Mouse (Mus musculus) gastrocnemius, postnatal 10 days (tissue): Measurements from ENCODE around the gene Hist1h4n. TPM values are rescaled to one million over a fixed set of nuclear protein-coding genes. Genes with fewer than 3 reads are reported as not detected.
"Not testable (repeated sequence)": the region's sequence is repeated elsewhere in the genome, so short reads cannot be mapped to it uniquely, and the experiment has no call there.

Experiments used
- DNase-seq: peaks from one replicate; pipeline ENCODE4 v3.0.0; 2021; ENCODE audit warnings: mixed read lengths
- microRNA-seq, 2 experiments: library from miRNA; unstranded; fragments of <30 nt; microRNA quantifications; one replicate each; pipeline ENCODE4 v1.2.0; 2021
- total RNA-seq, 2 experiments: library from RNA; stranded (reverse); gene quantifications; 2 replicates each; pipeline ENCODE4 v1.2.3; 2021

The Hist1h4n gene
- total RNA-seq, 2 experiments from 2014 or later = 17.9 to 46.6 TPM

- no peak for DNase-seq
These were observed 36.4 kb downstream of the Hist1h4n start for GRCm38 (mm10) chr13:21795584-21795983.

GRCm38 (mm10) chr13:21790601-21791283 lies 41.3 kb downstream of the Hist1h4n start:
- DNase-seq = no peak

- no peak for DNase-seq
These were observed 42.1 kb downstream of the Hist1h4n start for GRCm38 (mm10) chr13:21789925-21790324.

- DNase-seq = no peak
These were observed 44.0 kb downstream of the Hist1h4n start for GRCm38 (mm10) chr13:21787760-21788593.

GRCm38 (mm10) chr13:21786899-21787629 lies 44.9 kb downstream of the Hist1h4n start, which contains the start of the genes Hist1h2an and Hist1h2bp:
Gene Hist1h2an (minus strand): TSS chr13:21787218.
Gene Hist1h2bp (plus strand): TSS chr13:21787461.
- peak; percentile 69 for DNase-seq

- DNase-seq = no peak
These were observed 45.7 kb downstream of the Hist1h4n start for GRCm38 (mm10) chr13:21786189-21786898.

- no peak for DNase-seq
These were observed 47.7 kb downstream of the Hist1h4n start for GRCm38 (mm10) chr13:21784311-21784710.

- no peak for DNase-seq
These were observed 48.2 kb downstream of the Hist1h4n start for GRCm38 (mm10) chr13:21783734-21784161.

- peak; percentile 8 for DNase-seq
These were observed 48.8 kb downstream of the Hist1h4n start, which contains the start of gene Hist1h3i for GRCm38 (mm10) chr13:21783255-21783617. Gene Hist1h3i (minus strand): TSS chr13:21783370.

- DNase-seq = not testable (repeated sequence)
These were observed 49.4 kb downstream of the Hist1h4n start for GRCm38 (mm10) chr13:21782361-21783254.

Small RNA genes lying within 50 kb of the gene (microRNA-seq; reads per million reads assigned to microRNA genes)
- gene Gm19658 (0 reads per million in 2 experiments), gene Gm44346 (0 reads per million in 2 experiments), gene Gm44466 (0 reads per million in 2 experiments)

Other genes starting within 250 kb of the Hist1h4n start
- not detected for gene Olfr1362, start 218.2 kb downstream of the Hist1h4n start, total RNA-seq
- not detected for gene Olfr11, start 189.7 kb downstream of the Hist1h4n start, total RNA-seq
- gene Olfr1361, start 168.8 kb downstream of the Hist1h4n start, total RNA-seq = not detected
- gene Olfr1360, start 154.8 kb downstream of the Hist1h4n start, total RNA-seq = not detected
- not detected for gene Olfr1359, start 134.1 kb downstream of the Hist1h4n start, total RNA-seq
- gene Hist1h2bl, start 116.1 kb downstream of the Hist1h4n start, total RNA-seq = 100 to 1,000 TPM; 184 to 186 TPM
- 100 to 1,000 TPM; 125 TPM for gene Hist1h2ai, start 115.8 kb downstream of the Hist1h4n start, total RNA-seq
- 100 to 1,000 TPM; 240 to 265 TPM for gene Hist1h3h, start 114.5 kb downstream of the Hist1h4n start, total RNA-seq
- 10 to 100 TPM; 50.7 to 68.7 TPM for gene Hist1h2bm, start 110.2 kb downstream of the Hist1h4n start, total RNA-seq
- 10 to 100 TPM; 32.2 to 32.7 TPM for gene Hist1h4j, start 97.1 kb downstream of the Hist1h4n start, total RNA-seq
- 100 to 1,000 TPM; 439 to 508 TPM for gene Hist1h4k, start 81.7 kb downstream of the Hist1h4n start, total RNA-seq
- 10 to 100 TPM; 71.7 to 78.9 TPM for gene Hist1h2ak, start 78.4 kb downstream of the Hist1h4n start, total RNA-seq
- 100 to 1,000 TPM in 1 of 2 experiments, 10 to 100 TPM in 1; 94.7 to 110 TPM for gene Hist1h2bn, start 78.1 kb downstream of the Hist1h4n start, total RNA-seq
- 100 to 1,000 TPM; 122 to 129 TPM for gene Hist1h1b, start 51.6 kb downstream of the Hist1h4n start, total RNA-seq
- 100 to 1,000 TPM; 199 to 235 TPM for gene Hist1h3i, start 48.8 kb downstream of the Hist1h4n start, total RNA-seq
- gene Hist1h2an, start 45.0 kb downstream of the Hist1h4n start, total RNA-seq = 10 to 100 TPM; 37.8 to 38.8 TPM
- gene Hist1h2bp, start 44.7 kb downstream of the Hist1h4n start, total RNA-seq = 10 to 100 TPM; 78.8 to 79.4 TPM
- gene Hist1h2bq, start 22.0 kb downstream of the Hist1h4n start, total RNA-seq = 100 to 1,000 TPM; 140 to 150 TPM
- gene Hist1h2ao, start 21.7 kb downstream of the Hist1h4n start, total RNA-seq = 100 to 1,000 TPM; 240 to 250 TPM
- 100 to 1,000 TPM; 345 to 353 TPM for gene Hist1h4m, start 20.4 kb downstream of the Hist1h4n start, total RNA-seq
- 100 to 1,000 TPM in 1 of 2 experiments, 10 to 100 TPM in 1; 86.5 to 153 TPM for gene Hist1h2ap, start 1.3 kb upstream of the Hist1h4n start, total RNA-seq
- gene Hist1h2br, start 1.5 kb upstream of the Hist1h4n start, total RNA-seq = 100 to 1,000 TPM; 139 to 146 TPM
- gene Zfp184, start 112.9 kb upstream of the Hist1h4n start, total RNA-seq = 1 to 10 TPM in 1 of 2 experiments, under 1 TPM in 1; 0.73 to 1.2 TPM
- gene Pom121l2, start 149.0 kb upstream of the Hist1h4n start, total RNA-seq = not detected
- gene Prss16, start 177.5 kb upstream of the Hist1h4n start, total RNA-seq = not detected
- 100 to 1,000 TPM; 171 to 199 TPM for gene Hist1h2ah, start 203.4 kb upstream of the Hist1h4n start, total RNA-seq
- 100 to 1,000 TPM; 209 to 249 TPM for gene Hist1h2bk, start 203.7 kb upstream of the Hist1h4n start, total RNA-seq
- gene Hist1h4i, start 209.2 kb upstream of the Hist1h4n start, total RNA-seq = 10 to 100 TPM; 77.9 to 89.2 TPM
- 100 to 1,000 TPM; 133 to 135 TPM for gene Hist1h2ag, start 210.7 kb upstream of the Hist1h4n start, total RNA-seq
- 100 to 1,000 TPM; 117 to 122 TPM for gene Hist1h2bj, start 211.0 kb upstream of the Hist1h4n start, total RNA-seq